Mouse (Mus musculus) forebrain, embryonic 16.5 days (tissue): ENCODE measurements around the gene Tmem259. TPM values are rescaled to one million over a fixed set of nuclear protein-coding genes. Genes with fewer than 3 reads are reported as not detected.
A peak's percentile ranks its signal among the peaks of the same experiment; 100 is the strongest.

Experiments
- ATAC-seq: fragments of 200-750 bp; cut with Nextera tagmentation; 2 replicates; pipeline ENCODE4 v1.8.0; 2017; ENCODE audit warnings: mild to moderate bottlenecking, moderate library complexity
- H3K27ac ChIP-seq: fragments of 300-500 bp; sonication (generic); 2 replicates; pipeline ENCODE4 v1.5.1; 2014; ENCODE audit warnings: low read length, control low read depth
- H3K27me3 ChIP-seq: fragments of 300-500 bp; sonication (generic); replicated peaks from 2 replicates; pipeline ENCODE4 v1.6.1; 2014; ENCODE audit warnings: low read length; ENCODE audit not compliant: control insufficient read depth, insufficient read depth
- H3K36me3 ChIP-seq: fragments of 300-500 bp; sonication (generic); 2 replicates; pipeline ENCODE4 v1.6.1; 2014; ENCODE audit not compliant: control insufficient read depth, insufficient read depth
- H3K4me1 ChIP-seq: fragments of 300-500 bp; sonication (generic); replicated peaks from 2 replicates; pipeline ENCODE4 v1.6.1; 2014; ENCODE audit warnings: low read length; ENCODE audit not compliant: control insufficient read depth, insufficient read depth
- H3K4me2 ChIP-seq: fragments of 300-500 bp; sonication (generic); 2 replicates; pipeline ENCODE4 v1.6.1; 2014; ENCODE audit warnings: mild to moderate bottlenecking, low read length, control low read depth
- H3K4me3 ChIP-seq: fragments of 300-500 bp; sonication (generic); replicated peaks from 2 replicates; pipeline ENCODE4 v1.5.1; 2014; ENCODE audit warnings: mild to moderate bottlenecking, low read length, control low read depth
- H3K9ac ChIP-seq: fragments of 300-500 bp; sonication (generic); replicated peaks from 2 replicates; pipeline ENCODE4 v1.6.1; 2014; ENCODE audit warnings: low read depth, low read length, control low read depth
- H3K9me3 ChIP-seq: fragments of 300-500 bp; sonication (generic); 2 replicates; pipeline ENCODE4 v1.6.1; 2016; ENCODE audit warnings: low read length; ENCODE audit not compliant: control insufficient read depth
- WGBS: fragments of 180-500 bp; shearing (Covaris S2); extraction: QIAGEN DNeasy Blood & Tissue Kit; methylation state at CpG from one replicate; pipeline ENCODE4 v1.1.7; 2014; 5-methylcytosine and 5-hydroxymethylcytosine counted together
- polyA plus RNA-seq: library from polyadenylated mRNA; unstranded; fragments of >200 nt; fragmentation: Nextera tagmentation; extraction: Ambion mirVana; gene quantifications from 2 replicates; pipeline ENCODE4 v1.2.1, GENCODE M21; 2015

Gene Tmem259
- polyA plus RNA-seq, 1 experiment from 2014 or later, result 12.8 TPM

DNA sequence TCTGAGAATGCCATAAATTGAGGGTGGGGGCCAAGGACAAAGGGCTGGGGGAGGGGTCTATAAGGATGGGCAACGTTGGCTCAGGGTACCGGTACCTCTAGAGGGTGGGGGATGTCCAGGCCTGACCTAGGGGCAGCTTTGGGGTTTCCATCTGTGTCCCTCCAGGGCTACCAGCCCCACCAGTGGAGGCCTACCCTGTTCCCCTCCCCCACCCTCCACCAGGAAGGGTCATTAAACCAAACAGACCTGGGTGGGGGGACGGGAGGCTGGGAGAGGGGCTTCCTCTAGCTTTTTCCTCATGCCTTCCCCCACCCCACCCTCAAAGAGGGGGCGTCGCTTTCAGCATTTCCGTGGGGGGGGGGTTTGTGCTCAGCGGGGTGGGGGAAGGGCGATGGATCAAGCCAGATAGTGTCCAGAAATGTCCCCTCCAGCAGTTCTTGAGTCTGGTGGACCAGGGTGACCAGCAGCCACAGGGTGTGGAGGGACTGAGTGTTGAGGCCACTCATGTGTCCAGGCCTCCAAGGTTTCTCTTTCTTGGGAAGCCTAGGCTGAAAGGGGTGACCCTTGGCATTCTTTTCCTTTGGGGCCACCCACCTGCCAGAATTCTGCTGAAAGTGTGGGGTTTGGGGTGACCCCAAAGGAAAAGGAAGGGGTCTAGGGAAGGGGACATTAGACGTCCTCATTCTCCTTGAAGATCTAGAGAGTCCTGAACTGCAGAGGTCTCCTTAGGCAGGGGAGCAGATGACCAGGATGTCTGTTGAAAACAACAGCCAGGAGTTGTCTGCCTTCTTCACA, 55.0 kb downstream of the Tmem259 start:
- Histone ChIP-seq H3K4me2 (peak overlapping the region; percentile 89), H3K36me3 (no peaks in the 10 kb centered on the region), H3K4me3 (peak overlapping the region; percentile 97), H3K27me3 (no peaks in the 10 kb centered on the region), H3K4me1 (peaks cover 28% of the 10 kb centered on the region), H3K9ac (peak overlapping the region; percentile 85), H3K9me3 (no peaks in the 10 kb centered on the region), H3K27ac (peak overlapping the region; percentile 15; the same call in 1 of the 2 replicates)
- WGBS, result 41% methylated on average over 9 of the region's 9 CpGs
- no peak for ATAC-seq

- H3K36me3 ChIP-seq, result no peaks in the 10 kb centered on the region
- peak overlapping the region; percentile 81 for H3K27ac ChIP-seq
- peak overlapping the region; percentile 97 for H3K4me3 ChIP-seq
- H3K9ac ChIP-seq, result peak overlapping the region; percentile 85
- peak; percentile 4; the same call in 1 of the 2 replicates for ATAC-seq
- WGBS, result under 1% methylated on average over 28 of the region's 29 CpGs
- peaks cover 3% of the 10 kb centered on the region for H3K27me3 ChIP-seq
- no peaks in the 10 kb centered on the region for H3K9me3 ChIP-seq
- peak overlapping the region; percentile 89 for H3K4me2 ChIP-seq
- peaks cover 22% of the 10 kb centered on the region for H3K4me1 ChIP-seq
Observed at GRCm38 (mm10) chr10:79928030-79928694, 56.0 kb downstream of the Tmem259 start.

DNA sequence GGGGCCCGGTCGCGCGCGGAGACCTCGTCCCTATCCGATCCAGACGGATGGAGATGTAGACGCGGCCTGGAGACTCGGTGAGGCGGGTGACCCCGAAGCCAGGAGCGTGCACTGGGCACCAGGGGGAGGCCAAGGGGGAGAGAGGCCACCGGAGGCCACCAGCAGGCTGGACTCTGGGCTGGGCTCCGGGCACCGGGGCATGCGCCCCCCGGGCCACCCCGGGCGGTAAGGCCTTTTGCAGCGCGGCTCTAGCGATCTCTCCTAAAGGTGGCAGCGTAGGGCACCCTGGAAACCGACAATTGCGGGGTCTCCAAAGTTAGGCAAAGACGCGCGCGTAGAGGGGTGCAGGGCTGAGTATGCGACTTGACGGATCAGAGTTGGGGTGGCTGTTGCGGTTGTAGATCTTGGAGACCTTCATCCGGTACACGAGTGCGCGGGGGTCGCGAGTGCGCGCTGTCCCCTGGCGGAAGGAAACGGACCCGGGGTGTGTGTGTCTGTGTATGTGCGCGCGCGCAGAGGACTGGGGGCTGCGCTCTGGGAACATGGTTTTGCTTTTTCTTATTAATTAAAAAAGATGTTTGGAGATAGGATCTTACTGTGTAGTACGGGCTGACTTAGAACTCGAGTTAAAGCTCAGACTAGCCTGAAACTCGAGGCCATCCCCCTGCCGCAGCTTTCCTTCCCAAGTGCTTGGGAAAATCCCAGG, 56.7 kb downstream of the Tmem259 start:
- peak overlapping the region; percentile 81 for H3K27ac ChIP-seq
- peak; percentile 34 for ATAC-seq
- H3K36me3 ChIP-seq, result no peaks in the 10 kb centered on the region
- peaks cover 22% of the 10 kb centered on the region for H3K4me1 ChIP-seq
- under 1% methylated on average over 53 of the region's 54 CpGs for WGBS
- H3K4me3 ChIP-seq, result peak overlapping the region; percentile 97
- H3K9ac ChIP-seq, result peak overlapping the region; percentile 85
- peak overlapping the region; percentile 89 for H3K4me2 ChIP-seq
- H3K9me3 ChIP-seq, result no peaks in the 10 kb centered on the region
- H3K27me3 ChIP-seq, result peaks cover 10% of the 10 kb centered on the region

- peaks cover 24% of the 10 kb centered on the region for H3K4me1 ChIP-seq
- H3K36me3 ChIP-seq, result no peaks in the 10 kb centered on the region
- peak within 1 kb of the TSS; percentile 89 for H3K4me2 ChIP-seq
- ATAC-seq, result peak; percentile 83
- peak within 1 kb of the TSS; percentile 97 for H3K4me3 ChIP-seq
- H3K9me3 ChIP-seq, result no peaks in the 10 kb centered on the region
- under 1% methylated on average over 63 of the region's 63 CpGs for WGBS
- H3K27me3 ChIP-seq, result peaks cover 18% of the 10 kb centered on the region
- peak within 1 kb of the TSS; percentile 81 for H3K27ac ChIP-seq
- peak within 1 kb of the TSS; percentile 85 for H3K9ac ChIP-seq
Observed at GRCm38 (mm10) chr10:79926491-79927323, 57.4 kb downstream of the Tmem259 start, which contains the start of gene Arid3a. Gene Arid3a, plus strand, starts transcription at chr10:79927043.

- peak overlapping the region; percentile 85 for H3K9ac ChIP-seq
- H3K4me3 ChIP-seq, result peak overlapping the region; percentile 97
- H3K36me3 ChIP-seq, result no peaks in the 10 kb centered on the region
- peak overlapping the region; percentile 89 for H3K4me2 ChIP-seq
- H3K27ac ChIP-seq, result peak overlapping the region; percentile 81; the same call in 1 of the 2 replicates
- H3K27me3 ChIP-seq, result peaks cover 25% of the 10 kb centered on the region
- H3K9me3 ChIP-seq, result no peaks in the 10 kb centered on the region
- WGBS, result 8% methylated on average over 15 of the region's 15 CpGs
- peaks cover 31% of the 10 kb centered on the region for H3K4me1 ChIP-seq
- ATAC-seq, result no peak; the same call in 1 of the 2 replicates
Observed at GRCm38 (mm10) chr10:79925785-79926490, 58.2 kb downstream of the Tmem259 start.

- no peak overlapping the region for H3K27ac ChIP-seq
- no peaks in the 10 kb centered on the region for H3K9me3 ChIP-seq
- H3K4me2 ChIP-seq, result peak overlapping the region; percentile 26; the same call in 1 of the 2 replicates
- no peak overlapping the region for H3K9ac ChIP-seq
- no peak overlapping the region for H3K4me3 ChIP-seq
- WGBS, result 9% methylated on average over 29 of the region's 29 CpGs
- no peak for ATAC-seq
- peaks cover 34% of the 10 kb centered on the region for H3K4me1 ChIP-seq
- peaks cover 33% of the 10 kb centered on the region for H3K27me3 ChIP-seq
- no peaks in the 10 kb centered on the region for H3K36me3 ChIP-seq
Observed at GRCm38 (mm10) chr10:79924998-79925784, 58.9 kb downstream of the Tmem259 start.
